Mouse (Mus musculus) induced T-regulatory cell, adult 2 months (primary cell): ENCODE measurements at regions not wholly inside any gene's neighbourhood (a gene's known extent, or its start where the extent isn't known, plus 50 kb on each side); places are given as distances from the start of the nearest gene placed in this dataset.

Experiments used
- DNase-seq: peaks from one replicate; pipeline ENCODE4 v3.0.0-alpha.2; 2012; ENCODE audit warnings: low read depth

DNA sequence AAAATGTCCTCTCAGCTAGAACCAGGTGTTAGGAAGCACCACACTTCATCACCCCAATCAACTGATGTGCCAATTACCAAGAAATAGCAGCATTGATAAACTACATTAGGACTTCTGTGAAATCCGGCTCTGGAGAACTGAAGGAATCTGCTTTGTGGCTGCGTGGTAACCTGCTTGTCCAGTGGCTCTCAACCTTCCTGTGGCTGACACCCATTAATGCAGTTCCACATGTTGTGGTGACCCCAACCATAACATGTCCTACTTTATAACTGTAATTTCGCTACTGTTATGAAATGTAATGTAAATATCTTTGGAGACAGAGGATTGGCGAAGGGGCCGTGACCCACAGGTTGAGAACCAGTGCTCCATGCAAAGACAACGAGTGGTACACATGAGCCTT lies 136.7 kb downstream of the Gm11011 start:
- DNase-seq: no peak

GRCm38 (mm10) chr2:169447495-169448280 lies 139.9 kb downstream of the Gm11011 start:
- DNase-seq: no peak

- DNase-seq: no peak
These were observed 141.7 kb downstream of the Gm11011 start for GRCm38 (mm10) chr2:169445877-169446276.

- DNase-seq: no peak
These were observed 142.2 kb downstream of the Gm11011 start for GRCm38 (mm10) chr2:169445371-169445770.

- DNase-seq: no peak
These were observed 144.3 kb downstream of the Gm11011 start for GRCm38 (mm10) chr2:169443271-169443670.

GRCm38 (mm10) chr2:169431516-169431915 lies 156.0 kb downstream of the Gm11011 start:
- no peak for DNase-seq

DNA sequence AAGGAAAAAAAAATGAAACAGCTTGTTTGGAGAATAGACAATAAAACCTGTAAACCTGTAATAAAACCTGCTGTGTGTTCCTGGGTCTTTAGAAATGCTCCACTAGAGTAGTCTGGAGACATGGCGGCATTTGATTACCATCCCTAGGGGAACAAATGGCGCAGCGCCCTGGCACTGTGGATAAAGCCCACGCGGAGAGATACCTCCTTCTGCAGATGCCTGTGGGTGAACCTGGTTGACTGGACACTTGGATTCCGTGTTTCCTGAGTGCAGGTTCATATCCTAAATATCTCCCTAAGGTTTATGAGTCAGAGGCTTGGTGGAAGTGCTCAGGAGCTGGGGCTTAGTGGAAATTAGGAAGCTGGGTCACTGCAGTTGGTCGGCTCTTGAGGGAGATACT lies 158.1 kb downstream of the Gm11011 start:
- DNase-seq: no peak

DNA sequence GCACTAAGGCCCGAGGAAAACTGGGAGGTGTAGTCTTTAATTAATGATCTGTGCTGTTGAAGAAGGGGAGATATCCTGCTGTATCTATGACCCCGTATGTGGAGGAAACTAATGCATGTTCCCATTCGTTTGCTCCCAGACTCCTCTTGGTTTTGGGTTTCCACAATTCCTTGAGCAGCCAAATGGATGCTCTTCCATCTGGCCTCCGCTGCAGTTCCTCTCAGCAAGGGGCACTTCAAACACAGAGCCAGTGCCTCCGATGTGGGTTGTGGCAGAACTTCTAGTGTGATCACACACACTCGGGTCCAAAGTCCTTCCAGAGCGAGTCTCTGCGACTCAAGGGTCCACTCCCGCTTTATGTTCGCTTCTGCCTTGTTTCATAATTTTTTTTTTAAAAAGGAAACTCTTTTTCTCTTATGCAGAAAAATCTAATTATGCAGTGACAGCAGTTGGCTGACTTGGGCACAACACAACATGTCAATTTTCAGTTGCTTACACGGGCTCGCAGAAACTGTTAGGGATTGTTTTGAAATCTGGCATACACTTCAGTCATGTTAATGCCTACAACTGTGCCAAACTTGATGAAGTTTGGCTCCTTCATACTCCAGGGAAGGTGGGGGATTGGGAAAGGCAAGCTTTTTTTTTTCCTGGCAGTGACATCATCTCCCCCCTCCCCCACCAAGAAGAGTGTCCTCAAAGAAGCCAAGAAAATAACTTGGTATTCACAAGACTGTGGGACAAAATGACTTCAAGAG lies 163.2 kb downstream of the Gm11011 start:
- no peak for DNase-seq

DNA sequence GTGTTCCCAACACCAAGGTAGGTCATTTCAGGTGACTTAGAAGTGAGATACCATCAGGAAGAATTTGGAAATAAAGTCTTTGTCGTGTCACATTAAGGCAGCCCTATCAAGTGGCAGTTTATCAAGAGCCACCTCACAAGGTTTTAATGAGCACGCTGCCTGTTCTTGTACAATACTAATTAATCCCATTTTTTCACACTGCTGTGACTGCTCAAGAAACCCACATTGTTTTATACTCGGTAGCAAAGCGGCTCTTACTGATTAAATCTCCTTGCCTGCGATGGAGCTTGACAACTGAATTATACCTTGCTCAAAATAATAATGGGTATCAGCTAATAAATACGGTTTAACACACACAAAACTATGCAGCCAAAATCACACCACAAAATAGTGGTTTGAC lies 175.2 kb downstream of the Gm11011 start:
- no peak for DNase-seq

GRCm38 (mm10) chr2:169410080-169410479 lies 177.5 kb downstream of the Gm11011 start:
- no peak for DNase-seq

GRCm38 (mm10) chr2:169404908-169405690 lies 182.4 kb downstream of the Gm11011 start:
- DNase-seq: no peak

- no peak for DNase-seq
These were observed 189.8 kb downstream of the Gm11011 start for GRCm38 (mm10) chr2:169397758-169398157.

- DNase-seq: no peak
These were observed 190.5 kb downstream of the Gm11011 start for GRCm38 (mm10) chr2:169397013-169397412.

- DNase-seq: no peak
These were observed 191.3 kb downstream of the Gm11011 start for GRCm38 (mm10) chr2:169396294-169396693.

DNA sequence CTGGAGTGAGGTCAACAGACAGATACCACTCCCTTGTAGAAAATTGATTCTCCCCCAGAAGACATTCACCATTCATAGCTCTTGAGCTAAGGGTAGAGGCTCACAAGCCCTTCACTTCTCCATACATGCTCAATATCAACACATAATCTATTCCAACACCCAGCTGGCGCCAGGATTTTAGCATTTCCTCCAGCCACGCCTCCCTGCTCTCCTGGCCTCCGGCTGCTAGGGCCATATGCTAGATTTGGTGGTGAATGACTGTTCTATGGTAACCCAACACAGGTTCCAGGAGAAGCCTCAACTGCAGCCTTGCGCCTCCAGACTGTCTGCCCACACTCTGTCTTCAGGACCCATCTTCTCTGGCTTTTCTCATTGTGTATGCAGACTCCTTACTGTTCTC lies 197.9 kb downstream of the Gm11011 start:
- DNase-seq: no peak

- peak; percentile 3 for DNase-seq
These were observed 199.0 kb downstream of the Gm11011 start for GRCm38 (mm10) chr2:169388569-169388968.

- no peak for DNase-seq
These were observed 199.6 kb downstream of the Gm11011 start for GRCm38 (mm10) chr2:169387765-169388518.

DNA sequence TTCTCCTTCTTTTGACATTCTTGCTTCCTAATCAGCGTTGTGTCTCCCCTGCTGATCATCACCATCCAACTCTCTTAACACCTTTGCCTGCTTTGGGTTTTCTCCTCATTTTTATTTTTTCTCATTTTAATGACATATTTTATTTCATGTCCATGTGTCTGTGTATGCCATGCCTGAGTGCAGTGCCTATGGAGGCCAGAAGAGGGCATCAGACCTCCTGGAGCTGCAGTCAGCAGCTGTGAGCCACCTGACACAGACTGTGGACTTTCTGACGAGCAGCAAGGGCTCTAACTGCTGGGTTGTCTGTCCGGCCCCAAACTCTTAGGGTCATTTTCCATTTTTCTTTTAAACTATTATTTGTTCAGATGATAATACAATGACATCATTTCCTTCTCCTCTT lies 203.8 kb downstream of the Gm11011 start:
- DNase-seq: no peak

DNA sequence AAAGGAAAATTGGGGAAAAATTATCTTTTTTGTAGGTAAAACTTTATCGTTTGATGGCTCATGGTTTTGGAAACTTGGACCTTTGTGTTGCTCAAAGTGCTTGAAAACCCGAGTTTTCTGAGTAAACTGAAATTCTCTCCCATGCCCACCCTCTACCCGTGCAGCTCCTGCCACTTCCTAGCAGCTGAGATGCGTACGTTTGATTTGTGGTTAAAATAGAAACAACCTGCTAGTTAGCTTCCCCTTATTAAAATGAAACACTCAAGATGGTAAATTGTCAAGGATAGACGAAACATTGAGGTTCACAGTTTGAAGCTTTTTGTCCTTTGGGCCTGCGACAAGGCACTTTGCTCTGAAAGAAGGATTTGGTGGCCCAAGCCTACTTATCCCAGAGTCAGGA lies 214.5 kb downstream of the Gm11011 start:
- DNase-seq: no peak

- DNase-seq: no peak
These were observed 222.5 kb downstream of the Gm11011 start for GRCm38 (mm10) chr2:169365046-169365445.

GRCm38 (mm10) chr2:169360272-169360671 lies 227.3 kb downstream of the Gm11011 start:
- DNase-seq: peak; percentile 4

DNA sequence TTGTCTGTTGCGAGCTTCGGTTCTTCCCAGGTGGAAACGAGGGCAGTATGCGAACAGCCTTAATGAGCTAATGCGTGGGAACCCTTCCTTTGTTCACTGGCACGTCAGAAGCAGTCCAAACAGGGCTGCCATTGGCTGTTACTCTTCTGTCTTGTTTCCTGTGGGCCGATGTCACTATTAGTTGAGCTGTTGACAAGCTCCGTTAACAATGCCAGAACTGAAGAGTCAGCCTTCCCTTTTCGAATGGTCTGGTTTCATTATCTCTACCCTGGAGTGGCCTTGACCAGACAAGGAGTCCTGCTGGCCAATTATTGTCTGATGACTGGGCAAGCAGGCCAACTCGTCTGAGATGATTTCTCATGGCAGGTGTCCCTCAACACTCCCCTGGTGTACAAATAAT lies 230.1 kb downstream of the Gm11011 start:
- DNase-seq: no peak
